Mouse (Mus musculus) MEL (cell line): ENCODE measurements at regions not wholly inside any gene's neighbourhood (a gene's known extent, or its start where the extent isn't known, plus 50 kb on each side); places are given as distances from the start of the nearest gene placed in this dataset.

Source experiments
- DNase-seq: peaks from one replicate; pipeline ENCODE4 v3.0.0; 2011; ENCODE audit warnings: low read depth, low spot score
- H3K27ac ChIP-seq: 2 replicates; pipeline ENCODE4 v1.5.1; 2012; ENCODE audit warnings: low read depth, mild to moderate bottlenecking, control low read depth, low read length, moderate library complexity; ENCODE audit not compliant: control insufficient read depth
- H3K27me3 ChIP-seq, 2 experiments: fragments of 150-350 bp in 1 of 2; sonication (generic) in 1 of 2; 2 replicates each; pipeline ENCODE4 v1.6.1; 2012; ENCODE audit warnings: low read length in 2 of 2, mild to moderate bottlenecking in 2 of 2, improper control_type of control experiment in 1 of 2, moderate library complexity in 1 of 2; ENCODE audit not compliant: insufficient read depth in 2 of 2, control insufficient read depth in 1 of 2
- H3K36me3 ChIP-seq, 2 experiments: 2 replicates each; pipeline ENCODE4 v1.6.1; 2012 to 2014; ENCODE audit warnings: low read length in 2 of 2, improper control_type of control experiment in 1 of 2, inconsistent platforms in 1 of 2, mild to moderate bottlenecking in 1 of 2; ENCODE audit not compliant: insufficient read depth in 2 of 2, control insufficient read depth in 1 of 2
- H3K4me1 ChIP-seq, 2 experiments: fragments of 150-350 bp in 1 of 2; sonication (generic) in 1 of 2; 2 replicates each; pipeline ENCODE4 v1.6.1; 2012; ENCODE audit warnings: low read length in 2 of 2, improper control_type of control experiment in 1 of 2, mild to moderate bottlenecking in 1 of 2; ENCODE audit not compliant: insufficient read depth in 2 of 2, control insufficient read depth in 1 of 2
- H3K4me3 ChIP-seq, 2 experiments: fragments of 150-350 bp in 1 of 2; sonication (generic) in 1 of 2; 2 replicates each; pipeline ENCODE4 v1.5.1; 2012; ENCODE audit warnings: low read depth in 2 of 2, low read length in 2 of 2, mild to moderate bottlenecking in 2 of 2, moderate library complexity in 2 of 2, control low read depth in 1 of 2, improper control_type of control experiment in 1 of 2; ENCODE audit not compliant: control insufficient read depth in 1 of 2, insufficient read depth in 1 of 2
- H3K79me2 ChIP-seq: 2 replicates; pipeline ENCODE4 v1.6.1; 2012; ENCODE audit warnings: mild to moderate bottlenecking, low read length, moderate library complexity; ENCODE audit not compliant: control insufficient read depth, poor library complexity, insufficient read depth
- H3K9ac ChIP-seq: 2 replicates; pipeline ENCODE4 v1.6.1; 2012; ENCODE audit warnings: low read depth, mild to moderate bottlenecking, control low read depth, low read length, moderate library complexity; ENCODE audit not compliant: control insufficient read depth, poor library complexity, severe bottlenecking
- H3K9me3 ChIP-seq: fragments of 150-350 bp; sonication (generic); replicated peaks from 2 replicates; pipeline ENCODE4 v1.6.1; 2012; ENCODE audit warnings: mild to moderate bottlenecking, low read length, improper control_type of control experiment, moderate library complexity; ENCODE audit not compliant: insufficient read depth
- BHLHE40 ChIP-seq: IDR thresholded peaks from 2 replicates; pipeline ENCODE4 v1.6.1; 2012; ENCODE audit warnings: low read depth, mild to moderate bottlenecking, inconsistent platforms, low read length, improper control_type of control experiment, borderline replicate concordance
- CHD1 ChIP-seq: IDR thresholded peaks from 2 replicates; pipeline ENCODE4 v1.6.1; 2012; ENCODE audit warnings: low read depth, mild to moderate bottlenecking, inconsistent platforms, low read length, improper control_type of control experiment
- E2F4 ChIP-seq: IDR thresholded peaks from 2 replicates; pipeline ENCODE4 v1.6.1; 2011; ENCODE audit warnings: low read depth, low read length, improper control_type of control experiment, borderline replicate concordance
- ETS1 ChIP-seq: IDR thresholded peaks from 2 replicates; pipeline ENCODE4 v1.6.1; 2012; ENCODE audit warnings: low read depth, mild to moderate bottlenecking, inconsistent platforms, low read length, improper control_type of control experiment, moderate library complexity
- JUND ChIP-seq: IDR thresholded peaks from 2 replicates; pipeline ENCODE4 v1.6.1; 2011; ENCODE audit warnings: low read depth, mild to moderate bottlenecking, improper control_type of control experiment, low read length
- KAT2A ChIP-seq: conservative IDR thresholded peaks from 2 replicates; pipeline ENCODE4 v1.6.1; 2012; ENCODE audit warnings: low read depth, low read length, improper control_type of control experiment, inconsistent platforms
- MAFK ChIP-seq: IDR thresholded peaks from 2 replicates; pipeline ENCODE4 v1.6.1; 2011; ENCODE audit warnings: low read depth, mild to moderate bottlenecking, low read length, improper control_type of control experiment, borderline replicate concordance
- MAZ ChIP-seq: IDR thresholded peaks from 2 replicates; pipeline ENCODE4 v1.6.1; 2012; ENCODE audit warnings: low read depth, mild to moderate bottlenecking, inconsistent platforms, low read length, improper control_type of control experiment
- MXI1 ChIP-seq: IDR thresholded peaks from 2 replicates; pipeline ENCODE4 v1.6.1; 2011; ENCODE audit warnings: mild to moderate bottlenecking, low read depth, low read length, improper control_type of control experiment
- NRF1 ChIP-seq: IDR thresholded peaks from 2 replicates; pipeline ENCODE4 v1.6.1; 2014; ENCODE audit warnings: low read depth, mild to moderate bottlenecking, inconsistent platforms, low read length, improper control_type of control experiment, moderate library complexity; ENCODE audit not compliant: poor library complexity, insufficient read depth, severe bottlenecking
- POLR2AphosphoS2 ChIP-seq: IDR thresholded peaks from 2 replicates; pipeline ENCODE4 v1.6.1; 2011; ENCODE audit warnings: low read length, improper control_type of control experiment
- SMC3 ChIP-seq: IDR thresholded peaks from 2 replicates; pipeline ENCODE4 v1.6.1; 2011; ENCODE audit warnings: low read depth, low read length, improper control_type of control experiment
- TAL1 ChIP-seq: IDR thresholded peaks from 2 replicates; pipeline ENCODE4 v1.6.1; 2012; ENCODE audit warnings: mild to moderate bottlenecking, inconsistent platforms, low read length, moderate library complexity, mixed read lengths
- UBTF ChIP-seq: IDR thresholded peaks from 2 replicates; pipeline ENCODE4 v1.6.1; 2012; ENCODE audit warnings: low read depth, mild to moderate bottlenecking, inconsistent platforms, low read length, improper control_type of control experiment, moderate library complexity, borderline replicate concordance; ENCODE audit not compliant: insufficient read depth
- USF1 ChIP-seq: IDR thresholded peaks from 2 replicates; pipeline ENCODE4 v1.6.1; 2014; ENCODE audit warnings: low read depth, mild to moderate bottlenecking, inconsistent platforms, low read length, improper control_type of control experiment, moderate library complexity
- ZC3H11A ChIP-seq: IDR thresholded peaks from 2 replicates; pipeline ENCODE4 v1.6.1; 2012; ENCODE audit warnings: low read depth, mild to moderate bottlenecking, inconsistent platforms, low read length, improper control_type of control experiment
- ZKSCAN1 ChIP-seq: IDR thresholded peaks from 2 replicates; pipeline ENCODE4 v1.6.1; 2012; ENCODE audit warnings: low read depth, mild to moderate bottlenecking, inconsistent platforms, low read length, improper control_type of control experiment, moderate library complexity
- ZMIZ1 ChIP-seq: IDR thresholded peaks from 2 replicates; pipeline ENCODE4 v1.6.1; 2012; ENCODE audit warnings: low read depth, mild to moderate bottlenecking, inconsistent platforms, low read length, improper control_type of control experiment, moderate library complexity

GRCm38 (mm10) chr4:12784068-12784467 is 612.3 kb upstream of the Fam92a start:
- Histone ChIP-seq H3K27me3 (no peaks in the 10 kb centered on the region), H3K36me3 (no peaks in the 10 kb centered on the region), H3K4me1 (no peaks in the 10 kb centered on the region), H3K4me3 (no peak overlapping the region)
- DNase-seq, result no peak
- TF ChIP-seq MXI1 (no peak), MAZ (no peak), CHD1 (no peak), ZKSCAN1 (no peak), TAL1 (no peak), UBTF (no peak), E2F4 (no peak), USF1 (no peak), KAT2A (no peak), ZC3H11A (no peak), ETS1 (no peak), POLR2AphosphoS2 (no peak), BHLHE40 (no peak), MAFK (no peak), SMC3 (no peak), ZMIZ1 (no peak), JUND (no peak)
- TF ChIP-seq, all 39 proteins: peak for 0
- Histone ChIP-seq H3K79me2 (no peaks in the 10 kb centered on the region), H3K27ac (no peak overlapping the region), H3K9me3 (no peaks in the 10 kb centered on the region), H3K9ac (no peak overlapping the region)

DNA sequence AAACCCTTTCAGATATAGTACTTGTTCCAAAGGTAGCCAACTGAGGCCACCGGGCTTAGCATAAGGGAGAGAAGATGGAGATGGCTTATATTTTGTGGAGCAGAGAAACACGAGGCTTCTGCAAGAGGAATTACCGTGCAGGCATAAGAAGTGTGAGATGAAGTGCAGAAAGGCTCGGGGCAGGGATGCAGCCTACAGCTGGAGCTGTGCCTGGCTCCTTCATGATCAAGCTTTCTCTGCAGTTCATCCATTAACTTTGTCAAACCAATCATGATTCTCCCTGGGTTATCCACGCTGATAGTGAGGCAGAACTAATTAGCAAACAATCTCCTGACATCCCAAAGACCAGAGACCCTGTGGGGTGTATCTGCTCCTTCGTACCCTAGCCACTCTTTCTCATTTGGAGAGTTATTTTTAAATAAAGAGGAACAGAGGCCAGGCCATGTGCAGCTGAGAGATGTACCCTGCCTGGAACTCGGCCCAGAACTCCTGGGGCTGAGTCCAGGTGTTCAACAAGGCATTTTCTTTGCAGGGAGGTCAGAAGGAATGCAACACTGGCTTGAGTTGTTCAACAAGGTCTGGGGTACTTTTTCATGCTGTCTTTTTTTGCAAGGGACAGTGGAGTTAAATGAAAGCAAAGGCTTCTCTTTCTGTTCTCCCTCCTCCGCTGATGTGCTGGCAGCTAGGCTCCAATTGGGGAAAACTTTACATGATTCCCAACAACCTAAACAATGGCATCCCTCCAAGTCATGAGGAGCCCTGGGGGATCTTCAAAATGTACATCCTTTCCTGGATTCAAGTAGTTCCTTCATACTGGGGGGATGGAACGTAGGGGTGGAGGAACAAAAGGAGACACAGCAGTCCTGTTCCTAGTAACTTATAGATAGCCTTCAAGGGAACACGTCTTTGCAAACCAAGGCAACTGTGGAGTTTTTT is 610.4 kb upstream of the Fam92a start:
- no peak overlapping the region for H3K4me3 ChIP-seq
- H3K9ac ChIP-seq, result no peak overlapping the region
- no peaks in the 10 kb centered on the region for H3K27me3 ChIP-seq
- H3K4me1 ChIP-seq, result no peaks in the 10 kb centered on the region
- H3K79me2 ChIP-seq, result no peaks in the 10 kb centered on the region
- H3K36me3 ChIP-seq, result no peaks in the 10 kb centered on the region
- DNase-seq, result no peak
- no peak overlapping the region for H3K27ac ChIP-seq
- H3K9me3 ChIP-seq, result no peaks in the 10 kb centered on the region
- TF ChIP-seq ZMIZ1 (no peak), NRF1 (no peak), USF1 (no peak)
- TF ChIP-seq, all 39 proteins: peak for 0
